Mouse (Mus musculus): Measurements from ENCODE around the gene Tspan17. TPM values are rescaled to one million over a fixed set of nuclear protein-coding genes. Genes with fewer than 3 reads are reported as not detected.
A peak's percentile ranks its signal among the peaks of the same experiment; 100 is the strongest.

Gene Tspan17
- total RNA-seq, 2 experiments from 2014 or later, result 23.0 to 26.8 TPM

DNA sequence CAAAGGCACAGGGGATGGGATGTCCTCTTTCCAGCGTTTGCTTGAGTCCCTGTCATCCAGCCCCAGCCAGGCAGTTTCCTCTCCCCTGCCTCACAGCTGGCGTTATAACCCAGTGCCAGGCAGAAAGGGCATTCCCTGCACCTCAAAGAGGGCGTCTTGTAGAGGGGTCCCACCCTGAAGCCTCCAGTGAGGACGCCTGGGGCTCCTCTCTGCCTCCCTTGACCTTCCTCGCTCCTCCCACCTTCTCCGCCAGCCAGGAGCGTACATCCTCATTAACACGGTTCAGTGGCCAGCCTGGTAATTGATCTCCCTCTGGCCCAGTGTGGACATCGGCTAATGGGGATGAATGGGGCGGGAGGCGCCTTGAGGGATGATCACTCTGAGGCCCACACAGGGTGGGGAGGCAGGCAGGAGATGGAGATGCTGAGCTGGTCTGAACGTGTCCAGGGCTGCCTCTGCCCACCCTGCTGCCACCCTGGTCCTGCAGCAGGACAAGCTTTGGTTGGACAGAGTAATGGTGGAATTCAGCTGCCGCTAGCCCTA, 17.3 kb downstream of the Tspan17 start:
- no peak for DNase-seq

DNA sequence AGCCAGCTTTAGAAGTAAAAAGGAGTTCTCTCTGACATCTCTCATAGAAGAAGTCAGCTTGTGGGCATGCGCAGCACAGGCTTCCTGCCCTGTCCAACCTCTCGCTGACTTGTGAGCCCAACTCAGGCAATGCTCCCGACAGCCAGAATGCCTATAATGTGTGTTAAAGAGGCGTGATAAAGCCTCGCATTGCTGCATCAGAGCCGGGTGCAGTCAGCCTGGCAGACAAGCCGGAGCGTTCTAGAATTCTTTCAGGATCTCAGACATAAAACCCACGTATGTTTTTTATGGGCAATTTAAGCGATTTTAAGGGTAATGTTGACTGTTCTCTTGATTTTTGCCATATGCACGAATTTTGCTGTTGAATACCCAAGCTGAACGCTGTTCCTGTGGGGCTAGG, 18.9 kb downstream of the Tspan17 start:
- DNase-seq, result no peak

DNA sequence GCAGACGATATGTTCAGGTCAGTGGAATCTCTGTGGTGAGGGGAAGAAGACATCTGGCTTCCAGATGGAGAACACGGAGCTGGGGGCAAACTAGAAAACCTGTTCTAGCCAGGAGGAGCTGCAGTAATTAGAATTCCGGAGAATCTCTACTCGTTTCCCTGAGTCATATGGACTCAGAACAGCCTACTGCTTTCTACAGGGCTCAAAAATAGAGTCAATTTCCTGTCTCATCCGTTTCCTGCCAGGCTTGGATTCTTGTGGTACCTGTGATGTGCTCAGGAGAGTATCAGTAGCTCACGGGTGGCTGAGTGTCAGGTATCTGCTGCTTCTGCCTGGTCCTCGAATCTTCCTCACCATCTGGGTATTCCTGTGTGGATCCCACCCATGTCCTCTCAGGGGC, 22.3 kb downstream of the Tspan17 start:
- no peak for DNase-seq

DNA sequence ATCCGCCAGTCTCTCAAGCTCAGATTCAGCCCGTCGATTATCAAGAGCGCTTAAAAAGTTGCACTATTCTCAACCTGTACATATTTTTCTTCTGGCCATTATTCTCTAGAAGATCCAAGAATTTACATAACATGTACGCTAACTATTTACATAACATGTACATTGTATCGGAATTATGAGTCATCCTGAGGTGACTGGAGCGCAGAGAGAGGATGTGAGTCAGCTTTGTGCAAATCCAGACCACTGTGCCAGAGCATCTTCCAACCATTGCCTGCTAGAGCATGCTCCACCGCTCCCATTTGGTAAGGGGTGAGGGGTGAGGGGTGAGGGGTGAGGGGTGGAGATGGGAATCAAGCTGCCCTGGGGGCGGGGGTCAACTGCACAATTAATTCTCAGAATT, 24.2 kb downstream of the Tspan17 start:
- DNase-seq, result no peak

DNA sequence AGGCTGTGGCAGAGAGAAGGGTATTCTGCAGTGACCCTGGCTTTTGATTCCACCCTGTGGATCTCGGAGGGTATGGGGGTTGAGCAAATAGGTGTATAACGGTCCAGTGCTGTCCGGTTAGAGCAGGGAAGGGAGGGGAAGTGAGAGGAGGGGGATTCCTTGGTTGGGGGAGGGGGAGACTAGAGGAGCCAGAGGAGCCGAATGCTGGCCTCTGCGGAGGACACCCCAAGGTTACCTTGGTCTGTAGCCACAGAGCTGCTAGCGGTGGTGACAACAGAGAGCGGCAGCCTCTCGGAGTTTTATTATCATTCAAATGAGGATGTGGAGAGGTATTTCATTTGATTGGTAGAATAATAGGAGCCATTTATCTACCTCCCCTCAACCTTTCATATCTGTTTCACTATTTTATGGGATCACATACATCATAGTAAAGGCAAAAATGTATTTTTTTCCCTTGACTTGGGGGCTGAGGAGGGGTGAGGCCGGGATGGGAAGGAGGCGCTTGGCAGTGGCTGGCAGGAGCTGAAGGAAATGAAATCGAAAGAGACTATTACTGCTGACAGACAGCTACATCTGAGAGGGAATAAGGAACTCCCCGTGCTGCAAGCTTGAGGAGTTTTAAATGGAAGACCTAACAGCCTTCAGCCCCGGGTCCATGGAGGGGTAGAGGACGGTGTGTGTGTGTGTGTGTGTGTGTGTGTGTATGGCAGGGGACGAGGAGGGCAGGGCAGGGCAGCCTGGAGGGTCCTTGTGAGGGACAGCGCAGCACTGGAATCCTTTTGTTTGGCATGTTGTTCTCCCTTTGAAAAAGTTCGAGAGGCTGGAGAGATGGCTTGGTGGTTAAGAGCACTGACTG, 29.4 kb downstream of the Tspan17 start:
- no peak for DNase-seq

DNA sequence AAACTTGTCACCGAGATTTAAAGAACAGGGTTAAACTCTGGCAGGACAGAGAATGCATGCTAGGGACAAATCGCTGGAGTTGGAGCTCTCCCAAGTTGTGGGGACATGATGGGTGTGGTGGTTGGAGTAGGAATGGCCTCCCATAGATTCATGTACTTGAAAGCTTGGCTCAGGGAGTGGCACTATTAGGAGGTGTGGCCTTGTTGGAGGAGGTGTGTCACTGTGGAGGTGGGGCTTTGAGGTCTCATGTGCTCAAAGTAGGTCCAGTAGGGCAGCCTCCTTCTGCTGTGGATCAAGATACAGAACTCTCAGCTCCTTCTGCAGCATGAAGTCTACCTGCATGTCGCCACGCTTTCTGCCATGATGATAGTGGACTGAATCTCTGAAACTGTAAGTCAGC, 31.9 kb downstream of the Tspan17 start:
- DNase-seq, result no peak

DNA sequence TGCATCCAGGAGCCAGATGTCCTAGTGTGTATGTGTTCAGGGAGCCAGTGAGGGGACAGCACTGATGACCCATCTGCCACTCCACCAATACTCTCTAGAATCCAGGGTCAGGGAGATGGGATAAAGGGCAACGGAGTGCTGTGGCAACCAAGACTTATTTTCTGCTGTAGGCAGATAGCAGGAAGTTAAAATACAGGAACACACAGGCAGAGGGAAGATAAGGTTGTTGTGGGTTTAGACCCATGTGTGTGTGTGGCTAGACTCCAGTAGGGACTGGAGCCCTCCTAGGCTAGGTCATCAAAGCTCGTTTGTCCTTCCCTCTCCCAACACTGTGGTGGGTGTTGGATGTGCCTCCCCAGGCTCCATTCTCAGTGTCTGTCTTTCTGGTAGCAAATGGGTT, 32.8 kb downstream of the Tspan17 start:
- DNase-seq, result no peak

DNA sequence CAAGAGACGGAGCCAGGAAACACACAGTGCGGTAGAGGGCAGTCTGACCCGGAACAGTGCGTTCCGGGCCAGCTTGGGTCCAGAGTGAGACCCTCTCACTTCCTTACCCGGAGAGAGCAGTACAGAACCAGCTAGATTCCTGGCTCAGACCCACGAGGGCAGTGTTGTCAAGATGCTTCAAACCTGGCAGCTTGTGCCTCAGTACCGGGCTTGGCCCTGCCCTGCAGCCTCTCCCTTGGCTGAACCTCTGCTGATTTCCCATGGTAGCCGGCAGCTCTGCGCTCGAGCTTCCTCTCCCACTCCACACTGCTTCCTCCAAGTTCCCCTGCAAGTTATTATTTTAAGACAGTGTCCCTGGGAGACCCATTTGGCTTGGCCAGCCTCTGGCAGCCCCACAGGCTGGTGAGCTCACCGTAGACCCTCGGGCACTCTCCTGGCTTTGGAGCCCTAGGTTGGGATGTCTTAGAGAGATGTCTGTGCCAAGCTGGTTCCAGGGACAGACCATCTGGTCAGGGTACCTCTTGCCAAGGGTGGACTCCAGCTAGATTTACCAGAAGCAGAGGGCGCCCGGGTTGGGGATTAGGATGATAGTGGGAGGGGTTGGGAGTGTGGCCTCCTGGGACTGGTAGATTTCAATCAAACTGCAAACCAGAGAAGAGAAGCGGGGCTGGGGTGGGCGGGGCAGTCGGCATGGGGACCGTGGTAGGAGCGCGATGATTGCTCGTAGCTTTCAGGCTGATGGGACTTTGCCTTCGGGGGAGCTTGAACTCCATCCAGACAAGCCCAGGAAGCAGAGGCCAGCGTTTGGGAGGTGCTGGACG, 35.1 kb downstream of the Tspan17 start:
- DNase-seq, result peak; percentile 36

DNA sequence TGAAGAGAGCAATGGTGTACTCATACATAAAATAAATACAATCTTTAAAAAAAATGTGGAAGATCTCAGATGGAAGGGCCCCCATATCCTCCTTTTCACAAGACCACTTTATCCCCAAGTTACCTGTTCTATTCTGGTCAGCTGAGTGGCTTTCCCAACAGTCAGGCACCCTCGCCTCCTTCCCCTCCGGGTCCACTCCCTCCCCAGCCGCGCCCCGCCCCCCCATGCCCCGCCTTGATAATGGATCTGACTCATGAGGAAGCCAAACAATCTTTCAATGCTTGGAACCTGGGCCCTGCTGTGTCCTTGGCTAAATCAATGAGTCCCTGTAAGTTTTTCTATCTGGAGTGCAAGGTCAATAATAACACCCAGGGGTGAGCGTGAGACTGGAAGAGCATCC, 38.8 kb downstream of the Tspan17 start:
- no peak for DNase-seq

DNA sequence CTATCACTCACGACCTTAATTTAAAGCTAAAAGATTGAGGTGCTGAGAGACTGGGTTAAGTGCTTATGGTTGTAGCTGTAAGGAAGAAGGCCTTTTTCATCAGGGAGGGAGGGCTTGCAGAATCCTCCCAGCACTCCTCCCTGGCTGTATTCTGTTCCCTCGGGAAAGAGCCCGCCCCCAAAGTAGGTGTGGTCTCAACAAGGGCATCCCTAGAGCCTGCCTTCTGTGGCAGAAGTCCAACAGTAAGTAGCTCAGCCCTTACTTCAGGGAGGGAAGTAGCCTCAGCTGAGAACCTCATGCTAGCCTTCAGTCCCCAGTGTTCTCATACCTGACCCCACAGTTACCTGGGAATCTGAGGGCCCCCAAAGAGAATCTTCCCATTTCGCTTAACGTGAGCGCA, 39.3 kb downstream of the Tspan17 start:
- no peak for DNase-seq

DNA sequence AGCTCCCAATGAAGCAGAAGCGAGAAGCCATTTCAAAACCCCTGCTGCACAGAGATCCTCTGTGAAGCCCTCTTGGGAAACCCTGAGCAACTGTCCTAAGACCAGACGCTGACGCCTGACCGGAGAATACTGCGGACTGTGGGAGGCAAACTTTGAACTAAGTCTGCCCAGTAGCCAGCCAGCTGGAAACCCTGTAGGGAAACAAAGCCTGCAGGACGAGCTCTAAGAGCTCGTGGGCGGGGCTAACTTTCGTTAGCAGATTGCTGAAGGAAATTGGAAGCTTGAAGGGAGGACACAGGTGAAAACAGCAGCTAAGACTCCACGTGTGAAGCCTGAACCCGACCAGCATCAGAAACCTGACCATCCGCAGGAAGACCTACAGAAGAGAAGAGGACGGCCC, 40.3 kb downstream of the Tspan17 start:
- DNase-seq, result no peak

DNA sequence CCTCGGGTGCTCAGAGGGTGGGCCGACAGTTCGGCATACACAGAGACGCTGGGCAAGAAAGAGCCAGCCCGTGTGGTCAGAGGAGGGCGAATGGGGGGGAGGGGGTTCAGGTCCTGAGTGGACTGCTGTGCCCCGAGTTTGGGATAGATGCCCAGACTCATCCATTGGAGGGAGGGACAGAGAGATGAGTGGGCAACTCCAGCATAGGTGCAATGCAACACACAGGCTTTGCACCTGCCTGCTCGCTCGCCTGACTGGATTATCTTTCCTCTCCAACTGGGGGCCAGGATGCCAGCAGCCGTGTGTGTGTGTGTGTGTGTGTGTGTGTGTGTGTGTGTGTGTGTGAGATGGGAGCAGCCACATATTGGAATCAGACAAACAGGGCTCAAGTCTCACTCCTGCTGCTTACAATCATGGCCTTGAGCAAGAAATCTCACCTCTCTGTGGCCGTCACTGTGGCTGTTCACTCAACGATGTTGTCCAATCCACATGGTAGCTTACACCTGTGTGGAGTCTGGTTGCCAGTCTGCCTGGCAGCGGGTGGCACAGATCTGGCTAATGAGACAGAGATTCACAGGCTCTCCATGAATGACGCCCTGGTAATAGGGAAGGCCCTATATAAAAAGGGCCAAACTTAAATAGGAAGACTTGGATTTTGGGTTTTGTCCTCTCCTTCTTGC, 47.3 kb downstream of the Tspan17 start:
- DNase-seq, result no peak

DNA sequence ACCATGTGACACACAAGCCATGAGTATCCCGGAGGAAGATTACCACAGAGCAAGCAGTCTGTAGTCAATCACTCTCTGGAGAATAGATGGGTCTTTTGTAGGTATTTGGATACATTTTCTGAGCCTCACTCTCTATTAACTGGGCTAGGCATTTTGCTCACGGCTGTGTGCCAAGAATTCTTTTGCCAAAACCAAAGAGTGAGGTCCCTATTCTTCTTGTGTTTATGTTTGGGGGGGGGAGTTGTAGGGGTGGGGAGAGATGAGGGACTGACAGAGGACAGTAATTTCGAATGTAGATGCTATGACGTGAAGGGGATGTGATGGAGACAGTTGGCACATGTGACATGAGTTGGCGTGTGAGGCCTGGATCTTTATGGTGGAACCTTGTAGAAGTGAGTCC, 47.9 kb downstream of the Tspan17 start:
- DNase-seq, result no peak

DNA sequence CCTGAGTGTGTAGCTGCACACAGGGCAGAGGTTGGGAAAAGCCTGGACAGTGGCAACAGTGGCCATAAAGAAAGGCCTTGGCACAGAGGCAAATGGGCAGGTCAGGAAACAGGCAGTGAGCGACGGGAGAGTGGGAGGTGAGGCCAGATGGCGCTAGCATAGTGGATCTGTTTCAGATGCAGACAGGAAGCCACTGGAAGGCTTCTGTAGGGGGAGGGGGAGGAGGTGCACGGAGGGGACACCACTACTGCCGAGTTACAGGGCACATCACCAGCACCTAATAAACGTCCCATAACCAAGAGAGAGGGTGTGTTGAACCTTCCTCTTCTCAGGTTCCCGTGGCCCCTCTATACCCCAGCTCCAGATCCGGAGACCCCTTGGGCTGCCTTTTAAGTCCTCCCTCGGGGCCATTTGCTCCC, 48.3 kb downstream of the Tspan17 start:
- DNase-seq, result no peak

DNA sequence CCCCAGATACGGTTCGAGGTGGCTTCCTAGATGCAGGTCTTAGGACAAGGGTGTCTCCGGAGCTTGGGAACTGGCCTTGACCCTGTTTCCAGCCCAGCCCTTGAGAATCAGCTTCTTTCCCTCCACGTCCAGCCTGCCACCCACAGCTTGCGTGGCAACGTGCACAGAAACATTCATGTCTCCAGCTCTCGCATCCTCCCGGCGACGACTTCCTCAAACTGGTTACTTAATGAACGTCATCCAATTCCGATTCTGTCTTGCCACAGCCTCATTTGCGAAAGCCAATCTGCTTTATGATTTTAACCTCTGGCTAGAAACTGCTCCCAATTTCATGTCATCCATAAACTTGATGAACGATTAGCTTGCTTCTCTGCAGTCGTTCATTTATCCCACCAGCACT, 49.4 kb downstream of the Tspan17 start:
- DNase-seq, result no peak

DNA sequence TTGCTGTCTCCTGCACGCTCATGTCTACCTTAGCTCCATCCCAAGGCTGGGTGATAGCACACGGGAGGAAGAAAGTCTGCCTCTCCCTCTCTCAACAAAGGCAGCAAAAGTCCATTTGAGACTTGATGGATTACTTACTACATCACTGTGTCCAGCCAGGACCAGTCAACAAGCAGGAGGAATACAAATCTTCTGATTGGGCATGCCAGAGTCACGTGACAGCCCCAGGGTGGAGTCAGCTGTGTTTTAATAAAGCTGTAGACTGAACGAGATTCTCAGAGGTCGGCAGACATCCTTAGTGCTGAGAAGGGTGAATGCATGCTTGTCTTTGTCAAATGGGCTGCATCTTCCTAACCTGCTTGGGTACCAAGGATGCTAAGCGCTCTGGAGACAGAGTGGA, 50.0 kb downstream of the Tspan17 start:
- DNase-seq, result no peak

DNA sequence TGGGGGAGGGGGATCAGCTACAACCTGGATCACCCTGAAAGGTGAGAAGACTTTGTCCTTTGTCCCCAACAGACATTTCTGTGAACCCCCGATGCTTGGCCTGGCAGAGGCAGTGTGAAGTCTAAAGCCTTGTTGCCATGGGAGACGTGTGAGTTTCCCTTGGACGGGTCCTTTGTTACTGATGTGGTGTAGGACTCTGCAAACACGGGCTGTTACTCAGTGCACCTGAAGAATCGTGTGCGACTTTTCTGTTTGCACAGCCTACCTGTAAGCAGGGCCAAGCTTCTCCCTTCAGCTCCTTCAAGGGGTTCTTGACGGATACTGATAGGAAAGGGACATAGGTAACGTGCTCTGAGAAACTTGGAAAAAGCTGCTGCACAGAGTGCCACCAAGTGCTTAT, 55.4 kb downstream of the Tspan17 start:
- no peak for DNase-seq

Other genes with a start within 250 kb of the Tspan17 start
- 100 to 1,000 TPM in 1 of 2 experiments, 10 to 100 TPM in 1; 94.0 to 101 TPM for gene 4833439L19Rik, start 223.9 kb upstream of the Tspan17 start, total RNA-seq (2021)
- gene Arl10, start 214.4 kb upstream of the Tspan17 start, total RNA-seq (2021), result 1 to 10 TPM; 6.0 to 7.8 TPM
- gene Nop16, start 199.3 kb upstream of the Tspan17 start, total RNA-seq (2021), result 10 to 100 TPM; 17.7 to 19.6 TPM
- gene Higd2a, start 199.2 kb upstream of the Tspan17 start, total RNA-seq (2021), result 100 to 1,000 TPM; 117 to 126 TPM
- gene Cltb, start 178.0 kb upstream of the Tspan17 start, total RNA-seq (2021), result 10 to 100 TPM; 82.3 to 88.0 TPM
- gene Faf2, start 167.6 kb upstream of the Tspan17 start, total RNA-seq (2021), result 10 to 100 TPM; 21.7 to 27.3 TPM
- gene Rnf44, start 95.5 kb upstream of the Tspan17 start, total RNA-seq (2021), result 10 to 100 TPM; 32.5 to 35.3 TPM
- under 1 TPM in 1 of 2 experiments, not detected in 1; 0.07 TPM for gene Cdhr2, start 87.9 kb upstream of the Tspan17 start, total RNA-seq (2021)
- under 1 TPM; 0.47 to 0.63 TPM for gene Gprin1, start 39.5 kb upstream of the Tspan17 start, total RNA-seq (2021)
- 1 to 10 TPM in 1 of 2 experiments, under 1 TPM in 1; 0.40 to 1.1 TPM for gene Sncb, start 22.8 kb upstream of the Tspan17 start, total RNA-seq (2021)
- gene Eif4e1b, start 5.4 kb upstream of the Tspan17 start, total RNA-seq (2021), result not detected
- gene Unc5a, start 160.0 kb downstream of the Tspan17 start, total RNA-seq (2021), result 1 to 10 TPM; 3.7 to 4.8 TPM
- gene Hk3, start 232.0 kb downstream of the Tspan17 start, total RNA-seq (2021), result 1 to 10 TPM in 1 of 2 experiments, under 1 TPM in 1; 0.85 to 1.3 TPM